Mouse (Mus musculus): ENCODE data around the gene Sipa1l1.

DNA sequence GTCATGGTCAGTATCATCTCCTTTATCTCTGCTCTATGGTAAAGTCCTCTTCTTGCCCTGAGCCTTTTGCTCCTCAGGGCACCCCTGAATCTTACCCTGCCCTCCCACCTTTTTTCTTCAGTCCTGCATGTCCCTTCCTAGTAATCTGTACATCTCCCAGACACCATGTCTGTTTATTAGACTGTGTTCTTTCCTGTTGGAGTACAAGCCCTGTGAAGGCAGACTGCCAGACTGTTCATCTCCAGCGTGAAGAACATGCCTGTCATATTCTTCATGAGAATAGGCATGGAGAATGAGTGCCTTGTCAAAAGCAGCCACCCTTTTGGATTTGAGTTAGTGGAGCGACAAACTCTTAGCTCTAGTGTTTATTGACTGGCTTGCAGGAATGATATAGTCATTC lies 28.1 kb downstream of the Sipa1l1 start:
- no peak for TF ChIP-seq MAX (IDR thresholded peaks at IDR 0.05)
- no peak for TF ChIP-seq USF1 (IDR thresholded peaks at IDR 0.05; ENCODE audit: low read depth)
- no peak for TF ChIP-seq CTCF (IDR thresholded peaks at IDR 0.05; ENCODE audit: control insufficient read depth, insufficient read depth, insufficient read length)
- no peak for TF ChIP-seq MYOG (IDR thresholded peaks at IDR 0.05; ENCODE audit: control insufficient read depth, extremely low read depth, insufficient read length)
- TF ChIP-seq MYOD1 (IDR thresholded peaks at IDR 0.05; ENCODE audit: control insufficient read depth, insufficient read length, low read depth): no peak
- no peak for TF ChIP-seq FOSL1 (IDR thresholded peaks at IDR 0.05; ENCODE audit: insufficient read depth, low read length, poor library complexity, severe bottlenecking)
- TF ChIP-seq CEBPB (IDR thresholded peaks at IDR 0.05; ENCODE audit: low read depth): no peak
